Mouse (Mus musculus) cerebellum, postnatal 36 days (tissue): ENCODE results near the gene Rgs10.

Experiments
- DNase-seq, 2 experiments: peaks; one replicate each; pipeline ENCODE4 v3.0.0; 2021 to 2022; ENCODE audit warnings: mixed read lengths in 2 of 2

The Rgs10 gene

GRCm38 (mm10) chr7:128417930-128418779 is at the start of gene Rgs10:
TSS of gene Rgs10 (minus strand) at chr7:128418758.
- peak; percentile 40 to 47 for DNase-seq

- DNase-seq: no peak
Measured at GRCm38 (mm10) chr7:128462406-128462805, 43.8 kb upstream of the Rgs10 start.

GRCm38 (mm10) chr7:128461285-128462215 is 43.0 kb upstream of the Rgs10 start, which contains the start of gene Tial1:
TSS of gene Tial1 (minus strand) at chr7:128461717.
- DNase-seq: peak; percentile 98 to 99

GRCm38 (mm10) chr7:128460865-128461228 is 42.3 kb upstream of the Rgs10 start:
- no peak for DNase-seq

- peak; percentile 27 to 41 for DNase-seq
Measured at GRCm38 (mm10) chr7:128460131-128460864, 41.7 kb upstream of the Rgs10 start.

GRCm38 (mm10) chr7:128459791-128460130 is 41.2 kb upstream of the Rgs10 start:
- DNase-seq: peak in 1 of 2 experiments; percentile 12

GRCm38 (mm10) chr7:128458011-128458410 is 39.5 kb upstream of the Rgs10 start:
- no peak for DNase-seq

GRCm38 (mm10) chr7:128452731-128453130 is 34.2 kb upstream of the Rgs10 start:
- DNase-seq: no peak

- no peak for DNase-seq
Measured at GRCm38 (mm10) chr7:128440584-128440983, 22.0 kb upstream of the Rgs10 start.

- DNase-seq: no peak
Measured at GRCm38 (mm10) chr7:128439251-128439650, 20.7 kb upstream of the Rgs10 start.

- DNase-seq: no peak
Measured at GRCm38 (mm10) chr7:128438131-128438530, 19.6 kb upstream of the Rgs10 start.

- DNase-seq: no peak
Measured at GRCm38 (mm10) chr7:128433213-128433612, 14.7 kb upstream of the Rgs10 start.

GRCm38 (mm10) chr7:128432574-128432973 is 14.0 kb upstream of the Rgs10 start:
- no peak for DNase-seq

GRCm38 (mm10) chr7:128422491-128422890 is 3.9 kb upstream of the Rgs10 start:
- DNase-seq: no peak

GRCm38 (mm10) chr7:128421701-128422100 is 3.1 kb upstream of the Rgs10 start:
- DNase-seq: no peak

- DNase-seq: no peak
Measured at GRCm38 (mm10) chr7:128419690-128420089, 1.1 kb upstream of the Rgs10 start.

- no peak for DNase-seq
Measured at GRCm38 (mm10) chr7:128417226-128417929, 1.2 kb downstream of the Rgs10 start.

- DNase-seq: no peak
Measured at GRCm38 (mm10) chr7:128416664-128417063, 1.9 kb downstream of the Rgs10 start.

- DNase-seq: no peak
Measured at GRCm38 (mm10) chr7:128414433-128414832, 4.1 kb downstream of the Rgs10 start.

GRCm38 (mm10) chr7:128412071-128412833 is 6.3 kb downstream of the Rgs10 start:
- DNase-seq: no peak

GRCm38 (mm10) chr7:128410708-128411413 is 7.7 kb downstream of the Rgs10 start:
- DNase-seq: no peak
